Mouse (Mus musculus) ES-E14 (cell line): ENCODE data around the gene Sirt4.
A peak's percentile ranks its signal among the peaks of the same experiment; 100 is the strongest.
"Not testable (repeated sequence)": the region's sequence is repeated elsewhere in the genome, so short reads cannot be mapped to it uniquely, and the experiment has no call there.

Experiments used
- CHD2 ChIP-seq: IDR thresholded peaks from 2 replicates; pipeline ENCODE4 v1.6.1; 2014; ENCODE audit warnings: mild to moderate bottlenecking, low read depth, low read length, inconsistent platforms
- MAFK ChIP-seq: IDR thresholded peaks from 2 replicates; pipeline ENCODE4 v1.6.1; 2014; ENCODE audit warnings: mild to moderate bottlenecking, low read depth, low read length, inconsistent platforms; ENCODE audit not compliant: insufficient read depth
- ZC3H11A ChIP-seq: IDR thresholded peaks from 2 replicates; pipeline ENCODE4 v1.6.1; 2012; ENCODE audit warnings: low read depth, mild to moderate bottlenecking, inconsistent platforms, low read length, borderline replicate concordance
- ZNF384 ChIP-seq: IDR thresholded peaks from 2 replicates; pipeline ENCODE4 v1.6.1; 2012; ENCODE audit warnings: low read depth, low read length, inconsistent platforms

DNA sequence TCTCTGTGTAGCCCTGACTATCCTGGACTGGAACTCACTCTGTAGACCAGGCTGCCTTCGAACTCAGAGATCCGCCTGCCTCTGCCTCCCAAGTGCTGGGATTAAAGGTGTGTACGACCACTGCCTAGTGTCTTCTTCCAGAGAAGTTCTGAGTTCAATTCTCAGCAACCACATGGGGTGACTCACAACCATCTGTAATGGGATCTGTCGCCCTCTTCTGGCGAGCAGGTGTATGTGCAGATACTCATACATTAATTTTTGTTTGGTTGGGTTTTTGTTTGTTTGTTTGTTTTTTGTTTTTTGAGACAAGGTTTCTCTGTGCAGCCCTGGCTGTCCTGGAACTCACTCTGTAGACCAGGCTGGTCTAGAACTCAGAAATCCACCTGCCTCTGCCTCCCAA lies 41.9 kb downstream of the Sirt4 start:
- TF ChIP-seq MAFK, CHD2, ZNF384: not testable (repeated sequence)
- TF ChIP-seq ZC3H11A = peak; percentile 60; the same call in 1 of the 2 replicates
